Mouse (Mus musculus): Measurements from ENCODE around the gene Pax9.

Gene Pax9

DNA sequence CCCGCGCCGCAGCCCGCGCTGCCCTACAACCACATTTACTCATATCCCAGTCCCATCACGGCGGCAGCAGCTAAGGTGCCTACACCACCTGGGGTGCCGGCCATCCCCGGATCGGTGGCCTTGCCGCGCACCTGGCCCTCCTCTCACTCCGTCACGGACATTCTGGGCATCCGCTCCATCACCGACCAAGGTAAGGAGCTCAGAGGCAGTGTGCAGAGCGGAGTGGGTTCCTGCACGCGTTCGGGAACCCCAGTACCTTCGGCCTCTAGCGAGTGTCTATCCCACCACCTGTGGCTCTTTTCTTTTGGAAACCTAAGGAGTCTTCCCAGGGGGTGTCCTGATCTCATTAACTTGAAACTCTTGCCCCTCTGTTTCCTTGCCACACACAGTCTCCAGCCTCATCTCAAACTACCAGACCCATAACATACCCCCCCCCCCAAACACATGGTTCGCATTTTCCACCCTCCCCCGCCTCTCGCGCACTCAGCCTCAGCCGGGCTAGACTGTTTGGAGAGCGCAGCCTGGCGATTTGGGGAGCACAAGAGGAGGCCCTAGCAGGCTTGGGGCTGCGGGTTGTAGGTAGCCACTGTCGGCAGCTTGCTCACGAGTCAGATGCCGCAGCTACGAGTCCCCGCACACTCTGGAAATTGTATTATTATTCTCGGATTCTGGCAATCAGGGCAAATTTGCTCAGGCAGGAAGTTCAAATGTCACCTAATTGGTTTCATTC, 5.6 kb downstream of the Pax9 start:
- peak; percentile 6 for DNase-seq (ENCODE audit: low read depth)

DNA sequence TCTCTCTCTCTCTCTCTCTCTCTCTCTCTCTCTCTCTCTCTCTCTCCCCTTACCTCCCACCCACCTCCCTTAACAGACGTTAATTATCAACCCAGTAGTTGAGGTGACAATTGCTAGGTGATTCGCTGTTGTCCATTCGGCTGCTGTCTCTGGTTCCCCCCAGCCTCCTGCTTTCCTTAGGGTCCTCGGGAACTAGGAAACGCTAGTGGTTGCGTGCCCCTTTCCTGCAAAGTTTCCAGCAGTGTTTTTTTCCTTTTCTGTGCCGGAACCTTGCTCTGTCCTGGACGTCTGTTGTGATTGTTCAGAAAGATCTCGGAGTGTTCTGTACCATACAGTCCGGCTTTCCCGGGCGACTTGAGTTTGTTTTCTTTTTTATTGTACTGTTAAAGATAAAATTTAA, 6.2 kb downstream of the Pax9 start:
- DNase-seq (ENCODE audit: low read depth), result no peak

DNA sequence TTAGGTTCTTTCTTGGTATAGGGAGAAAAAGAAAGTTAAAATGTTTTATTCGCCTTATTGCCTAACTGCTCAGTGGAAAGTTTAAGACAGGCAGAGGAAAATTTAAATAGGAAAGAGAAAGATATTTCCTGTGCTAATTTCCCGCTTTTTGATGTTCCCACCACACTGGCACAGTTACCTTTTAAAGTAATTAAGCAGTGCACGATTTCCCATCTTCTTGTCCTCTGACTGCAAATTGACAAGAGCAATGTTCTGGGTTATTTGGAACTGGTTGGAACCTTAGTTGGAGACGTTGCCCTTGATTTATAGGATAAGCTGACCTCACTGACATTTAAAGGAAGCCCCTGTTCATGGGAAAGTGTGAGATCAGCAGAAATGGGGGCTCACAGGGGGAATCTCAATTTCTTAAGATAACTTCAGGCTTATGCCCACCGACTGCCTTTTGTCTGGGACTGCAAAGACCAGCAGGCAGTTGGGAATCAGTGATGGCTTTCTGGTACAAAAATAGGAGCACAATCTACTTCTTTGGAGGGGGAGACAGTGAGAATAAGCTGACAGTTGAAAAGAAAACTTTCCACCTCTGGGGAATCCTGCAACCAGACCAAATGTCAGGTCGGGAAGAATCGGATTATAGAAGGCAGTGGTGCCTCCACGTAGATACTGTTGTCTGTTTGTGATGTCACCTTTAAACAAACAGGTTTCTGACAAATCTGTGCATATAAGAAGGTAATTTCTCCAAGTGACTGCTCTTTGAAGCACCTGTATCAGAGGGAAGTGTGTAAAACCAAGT, 6.8 kb downstream of the Pax9 start:
- no peak for DNase-seq (ENCODE audit: low read depth)

DNA sequence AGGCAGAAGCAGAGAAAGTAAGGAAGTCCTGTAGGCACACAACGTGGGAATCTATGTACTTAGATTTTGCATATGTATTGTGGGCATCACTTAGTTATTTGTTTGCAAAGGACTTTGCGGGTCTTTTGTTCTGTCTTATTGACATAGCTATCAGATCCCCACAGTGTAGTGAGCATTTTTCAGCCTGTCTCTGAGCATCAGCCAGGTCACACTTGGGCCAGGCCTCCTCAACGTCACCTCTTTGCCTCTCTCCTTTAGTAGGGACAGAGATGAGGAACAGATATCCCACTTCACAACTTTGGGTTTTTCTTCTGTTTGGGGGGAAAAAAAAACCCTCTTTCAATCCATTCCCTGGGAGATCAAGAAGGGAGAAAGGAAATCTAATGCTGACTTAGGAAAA, 7.8 kb downstream of the Pax9 start:
- DNase-seq (ENCODE audit: low read depth), result no peak

DNA sequence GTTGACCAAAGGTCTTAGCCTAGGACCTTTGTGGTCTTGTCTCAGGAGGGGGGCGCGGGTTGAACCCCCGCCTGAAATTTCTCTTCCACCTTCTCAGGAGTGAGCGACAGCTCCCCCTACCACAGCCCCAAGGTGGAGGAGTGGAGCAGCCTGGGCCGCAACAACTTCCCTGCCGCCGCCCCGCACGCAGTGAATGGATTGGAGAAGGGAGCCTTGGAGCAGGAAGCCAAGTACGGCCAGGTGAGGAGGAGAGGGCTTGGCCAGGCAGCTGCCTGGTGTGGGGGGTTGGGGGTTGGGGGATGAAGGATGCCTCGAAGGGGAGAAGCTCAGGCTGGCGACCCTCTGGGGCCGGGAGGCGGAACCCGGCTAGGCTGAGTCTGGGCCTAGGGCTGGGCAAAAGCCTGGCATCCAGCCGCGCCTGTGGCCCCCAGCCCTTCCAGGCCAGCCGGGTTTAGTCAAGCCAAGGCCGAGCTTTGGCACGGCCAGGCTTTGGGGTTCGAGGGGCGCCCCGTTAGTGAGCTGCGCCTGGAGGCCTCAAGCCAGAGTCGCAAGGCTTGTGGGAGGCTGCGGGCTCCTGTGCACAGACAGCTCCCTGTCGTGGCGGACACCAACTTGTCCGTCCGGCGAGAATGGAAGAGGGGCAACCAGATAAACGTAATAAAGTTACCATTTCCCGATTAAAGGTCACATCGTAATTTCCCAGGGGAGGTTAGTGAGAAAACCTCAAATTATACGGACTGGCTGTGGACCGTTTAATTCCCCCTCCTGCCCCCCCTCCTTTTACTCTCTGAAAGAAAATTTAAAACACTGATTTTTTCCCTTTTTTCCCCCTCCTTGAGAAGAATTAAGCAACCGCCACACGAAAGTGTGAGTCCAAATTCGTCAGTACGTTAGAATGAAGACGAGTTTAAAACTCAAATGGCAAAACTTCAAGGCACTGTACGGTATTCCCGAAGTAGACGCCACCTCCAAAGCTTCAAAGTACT, 8.6 kb downstream of the Pax9 start:
- DNase-seq (ENCODE audit: low read depth), result no peak

DNA sequence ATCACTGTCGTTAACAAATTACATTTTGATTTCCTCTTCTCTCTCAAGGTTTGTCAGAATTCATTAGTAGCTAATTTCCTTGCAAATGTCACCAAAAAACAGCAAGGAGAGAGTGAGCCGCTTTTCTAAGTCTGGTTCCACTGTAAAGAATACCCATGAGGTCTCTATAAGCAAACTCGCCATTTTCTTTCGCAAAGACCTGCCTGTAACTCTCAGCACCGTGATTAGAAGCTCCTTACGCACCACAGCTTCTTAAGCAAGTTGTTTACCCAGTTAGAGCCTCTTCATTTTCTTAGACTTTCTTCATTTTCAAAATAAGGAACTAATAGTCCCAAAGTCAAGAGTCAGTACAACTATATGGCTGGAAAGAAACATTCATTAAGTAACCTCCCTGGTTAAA, 9.4 kb downstream of the Pax9 start:
- DNase-seq (ENCODE audit: low read depth), result no peak

DNA sequence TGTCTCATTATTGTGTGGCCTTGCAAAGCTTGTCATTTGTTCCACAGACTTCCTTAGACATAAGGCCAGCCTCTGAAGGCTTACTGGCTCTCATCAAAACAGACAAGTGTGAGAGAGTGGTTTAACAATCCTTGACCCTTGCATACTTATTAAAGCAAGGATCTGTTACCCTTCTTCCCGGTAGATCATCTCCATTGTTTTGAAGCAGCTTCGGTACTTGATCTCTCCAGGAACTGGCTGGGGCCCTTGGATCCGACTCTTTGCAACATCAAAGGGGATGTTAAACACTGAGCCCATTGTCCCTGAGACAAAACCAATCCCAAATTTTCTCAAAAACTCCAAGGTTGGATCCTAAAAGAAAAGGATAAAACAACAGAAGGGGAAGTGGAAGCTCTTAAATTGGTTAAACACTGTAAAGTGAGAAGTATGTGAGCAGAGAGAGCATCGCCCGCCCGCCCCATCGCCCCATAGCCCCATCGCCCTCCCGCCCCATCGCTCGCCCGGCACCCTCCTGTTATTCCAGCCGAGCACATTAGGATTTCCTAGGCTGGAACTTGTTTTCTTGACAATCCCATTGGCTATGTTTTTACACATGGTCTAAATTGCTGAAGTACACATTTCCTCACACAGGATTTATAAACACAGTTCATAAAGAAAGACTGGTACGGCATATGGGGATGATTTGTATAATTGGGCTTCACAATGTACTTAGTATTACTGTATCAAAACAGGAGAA, 26.6 kb downstream of the Pax9 start:
- DNase-seq (ENCODE audit: low read depth), result no peak

DNA sequence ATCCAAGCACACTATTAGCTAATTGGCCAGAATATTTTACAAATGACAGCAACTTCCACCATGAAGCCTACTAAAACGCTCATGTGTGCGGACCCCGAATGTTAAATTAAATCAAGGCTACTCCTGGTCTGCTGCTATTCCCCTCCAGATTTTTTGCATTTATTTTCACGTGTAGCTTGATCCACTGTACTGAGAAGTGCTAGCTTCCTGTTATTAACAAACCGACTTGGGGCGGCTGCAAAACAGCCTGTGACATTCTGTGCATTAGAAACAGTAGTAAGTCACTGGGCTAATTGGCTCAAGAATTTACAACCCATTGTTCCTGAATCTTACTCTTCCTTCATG, 27.1 kb downstream of the Pax9 start:
- DNase-seq (ENCODE audit: low read depth), result no peak

DNA sequence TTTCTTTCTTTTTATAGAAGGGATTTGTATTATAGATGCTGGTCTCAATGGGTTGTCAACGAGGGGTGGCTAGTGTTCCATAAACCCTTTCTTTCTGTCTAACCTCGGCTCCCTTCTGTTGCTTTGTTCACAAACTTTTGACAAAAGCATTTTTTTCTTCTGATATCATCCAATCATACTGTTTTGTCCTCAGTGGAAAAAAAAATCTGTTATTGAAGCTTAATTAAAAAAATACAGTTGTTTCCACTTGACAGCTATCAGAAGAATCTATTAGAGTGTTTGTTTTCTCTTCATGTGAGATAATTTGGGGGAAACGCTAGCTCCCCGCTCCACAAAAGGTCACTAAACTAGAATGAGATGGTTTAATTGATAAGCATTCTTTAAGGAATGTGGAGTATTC, 36.1 kb downstream of the Pax9 start:
- DNase-seq (ENCODE audit: low read depth), result no peak

DNA sequence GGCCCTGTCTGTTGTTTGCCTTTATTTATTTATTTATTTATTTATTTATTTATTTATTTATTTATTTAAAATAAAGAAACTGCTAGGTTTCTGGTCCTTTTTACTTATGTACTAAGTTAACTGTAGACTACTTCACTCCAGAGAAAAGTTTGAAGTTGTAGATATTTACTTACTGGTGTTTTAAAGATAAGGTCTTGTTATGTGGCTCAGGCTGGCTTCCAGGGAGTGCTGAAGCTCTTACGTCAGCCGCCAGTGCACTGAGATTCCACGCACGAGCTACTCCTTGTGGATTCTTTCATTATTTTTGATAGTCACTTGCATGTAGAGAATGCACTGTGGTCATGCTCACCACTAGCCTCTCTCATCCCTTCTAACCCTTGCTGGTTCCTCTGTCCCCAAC, 45.5 kb downstream of the Pax9 start:
- DNase-seq (ENCODE audit: low read depth), result no peak
